Mouse (Mus musculus) lung, postnatal 25 days (tissue): ENCODE measurements around the gene Akr1c6.
"Not testable (repeated sequence)": the region's sequence is repeated elsewhere in the genome, so short reads cannot be mapped to it uniquely, and the experiment has no call there.

Experiments
- DNase-seq: peaks from one replicate; pipeline ENCODE4 v3.0.0; 2022; ENCODE audit warnings: low spot score

Akr1c6 gene

DNA sequence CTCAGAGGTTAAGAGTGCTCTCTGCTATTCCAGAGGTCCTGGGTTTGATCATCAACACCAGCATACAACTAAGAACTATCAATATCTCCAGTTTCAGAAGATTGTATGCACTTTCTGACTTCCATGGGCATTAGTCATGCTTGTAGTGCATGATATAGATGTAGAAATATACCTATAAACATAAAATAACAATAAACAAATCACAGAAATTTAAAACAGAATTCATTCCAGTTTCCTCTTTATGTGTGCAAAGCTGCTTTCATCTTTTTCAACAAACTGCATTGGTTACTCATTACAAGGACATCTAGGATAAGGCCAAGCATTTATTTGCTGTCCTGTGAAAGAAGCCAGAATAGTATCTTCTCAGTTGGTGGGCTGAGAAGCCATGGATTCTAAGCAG lies at the start of gene Akr1c6:
Gene Akr1c6 (plus strand): TSS at position 301 of the 400 bp plus-strand sequence.
- no peak for DNase-seq

DNA sequence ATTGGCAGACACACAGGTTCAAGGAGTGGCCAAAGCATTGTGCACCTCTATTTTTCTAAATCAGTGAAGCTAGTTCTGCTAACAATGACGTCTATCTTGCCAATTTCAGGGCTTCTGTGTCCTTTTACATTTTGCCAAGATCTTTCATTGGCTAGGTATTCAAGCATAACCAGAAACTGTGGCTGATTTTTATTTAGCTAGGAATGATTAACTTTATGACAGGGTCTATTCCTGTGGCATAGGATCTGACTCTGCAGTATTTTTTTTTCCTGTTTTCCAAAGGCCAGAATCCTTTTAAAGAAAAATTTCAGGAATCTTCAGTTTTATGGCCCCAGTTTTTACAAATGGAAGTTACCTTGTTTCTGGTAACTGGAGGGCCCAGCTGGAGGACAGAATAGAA lies 49.2 kb upstream of the Akr1c6 start:
- no peak for DNase-seq

GRCm38 (mm10) chr13:4385541-4385940 lies 48.6 kb upstream of the Akr1c6 start:
- DNase-seq: no peak

- DNase-seq: no peak
These were observed 45.2 kb upstream of the Akr1c6 start for GRCm38 (mm10) chr13:4388762-4389446.

DNA sequence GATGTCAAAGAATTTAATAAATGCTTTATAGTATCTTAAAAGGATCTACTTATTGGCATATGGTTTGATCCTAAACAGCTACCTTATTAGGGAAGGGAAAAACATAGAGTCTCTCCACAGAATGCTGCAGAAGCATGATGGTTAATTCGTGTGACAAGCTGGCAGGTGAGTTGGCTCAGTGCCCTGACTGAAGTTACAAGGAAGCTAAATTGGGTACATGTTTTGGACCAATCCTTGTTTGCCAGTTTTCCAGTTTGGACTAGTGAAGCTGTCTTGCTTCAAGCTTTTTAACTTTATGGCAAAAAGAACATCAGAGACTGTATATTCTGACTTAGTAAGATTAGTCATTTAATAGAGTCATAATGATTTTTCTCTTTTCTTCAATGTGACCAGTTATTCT lies 33.7 kb upstream of the Akr1c6 start:
- not testable (repeated sequence) for DNase-seq

GRCm38 (mm10) chr13:4400831-4401230 lies 33.3 kb upstream of the Akr1c6 start:
- no peak for DNase-seq

- no peak for DNase-seq
These were observed 31.9 kb upstream of the Akr1c6 start for GRCm38 (mm10) chr13:4402221-4402620.

DNA sequence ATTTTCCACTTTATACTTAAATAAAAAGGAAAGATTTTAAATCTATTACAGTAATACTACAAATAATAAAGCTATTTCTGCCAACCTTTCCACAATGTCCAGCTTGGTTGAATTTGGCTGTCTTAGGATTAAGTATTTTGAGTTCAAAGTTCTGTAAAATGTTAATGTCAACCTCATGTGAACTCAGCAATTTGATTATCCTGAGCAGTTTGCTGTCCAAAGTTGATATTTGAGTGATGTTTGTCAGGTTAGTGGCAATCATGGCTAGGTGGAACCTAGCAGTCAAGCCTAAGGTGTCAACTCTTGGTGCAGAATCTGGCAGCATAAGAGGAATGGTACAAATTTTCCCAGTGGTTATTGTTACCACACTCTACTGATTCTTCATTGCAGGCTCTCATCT lies 29.4 kb upstream of the Akr1c6 start:
- DNase-seq: no peak

GRCm38 (mm10) chr13:4406771-4407170 lies 27.3 kb upstream of the Akr1c6 start:
- no peak for DNase-seq

DNA sequence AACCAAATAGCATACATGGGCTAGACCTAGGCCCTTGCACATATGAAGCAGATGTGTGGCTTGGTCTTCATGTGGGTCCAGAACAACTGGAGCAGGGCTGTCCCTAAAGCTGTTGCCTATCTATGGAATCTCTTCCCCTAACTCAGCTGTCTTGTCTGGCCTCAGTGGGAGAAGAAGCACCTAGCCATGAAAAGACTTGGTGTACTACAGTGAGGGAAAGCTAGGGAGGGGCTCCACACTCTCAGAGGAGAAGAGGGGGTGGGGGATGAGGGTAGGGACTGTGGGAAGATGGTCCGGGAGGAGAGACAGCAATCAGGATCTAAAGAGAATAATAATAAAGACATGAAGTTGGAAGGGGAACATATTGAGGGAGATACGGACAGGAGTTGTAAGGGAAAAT lies 5.5 kb upstream of the Akr1c6 start:
- DNase-seq: no peak

GRCm38 (mm10) chr13:4429034-4429433 lies 5.1 kb upstream of the Akr1c6 start:
- no peak for DNase-seq

- no peak for DNase-seq
These were observed 3.0 kb upstream of the Akr1c6 start for GRCm38 (mm10) chr13:4431129-4431528.

GRCm38 (mm10) chr13:4465641-4466040 lies 31.5 kb downstream of the Akr1c6 start:
- no peak for DNase-seq

- DNase-seq: no peak
These were observed 33.8 kb downstream of the Akr1c6 start for GRCm38 (mm10) chr13:4467896-4468295.
